Mouse (Mus musculus) activated CD4-positive, CD25-positive, alpha-beta regulatory T cell, adult 4 months (primary cell): Measurements from ENCODE around the gene Clec4a1. TPM values are rescaled to one million over a fixed set of nuclear protein-coding genes. Genes with fewer than 3 reads are reported as not detected.
A peak's percentile ranks its signal among the peaks of the same experiment; 100 is the strongest.

ENCODE experiments used
- ATAC-seq: one replicate; pipeline ENCODE4 v1.8.0; 2017
- polyA plus RNA-seq, 2 experiments: library from polyadenylated mRNA; unstranded; fragments of 100-300 nt; shearing (Covaris generic); gene quantifications; one replicate each; pipeline ENCODE4 v1.2.1; 2017

Clec4a1 gene
- under 1 TPM in 1 of 2 experiments, not detected in 1; 0.51 TPM for polyA plus RNA-seq

GRCm38 (mm10) chr6:122921451-122921850, at the start of gene Clec4a1:
TSS of gene Clec4a1 (plus strand) at chr6:122921848.
- ATAC-seq, result no peak

GRCm38 (mm10) chr6:122872800-122873199, 48.8 kb upstream of the Clec4a1 start:
- peak; percentile 43 for ATAC-seq

- ATAC-seq, result peak; percentile 88
Measured at GRCm38 (mm10) chr6:122873871-122874719, 47.6 kb upstream of the Clec4a1 start, which contains the start of gene Necap1. TSS of gene Necap1 (plus strand) at chr6:122874474.

- peak; percentile 30 for ATAC-seq
Measured at GRCm38 (mm10) chr6:122874720-122875389, 46.8 kb upstream of the Clec4a1 start.

GRCm38 (mm10) chr6:122879141-122879735, 42.4 kb upstream of the Clec4a1 start:
- no peak for ATAC-seq

- ATAC-seq, result no peak
Measured at GRCm38 (mm10) chr6:122879781-122880505, 41.7 kb upstream of the Clec4a1 start.

- ATAC-seq, result no peak
Measured at GRCm38 (mm10) chr6:122881287-122881686, 40.4 kb upstream of the Clec4a1 start.

GRCm38 (mm10) chr6:122883603-122884002, 38.0 kb upstream of the Clec4a1 start:
- no peak for ATAC-seq

GRCm38 (mm10) chr6:122889599-122889998, 32.0 kb upstream of the Clec4a1 start:
- no peak for ATAC-seq

- ATAC-seq, result no peak
Measured at GRCm38 (mm10) chr6:122892442-122893049, 29.1 kb upstream of the Clec4a1 start.

GRCm38 (mm10) chr6:122919922-122920321, 1.7 kb upstream of the Clec4a1 start:
- ATAC-seq, result no peak

- ATAC-seq, result no peak
Measured at GRCm38 (mm10) chr6:122934845-122935244, 13.2 kb downstream of the Clec4a1 start.

GRCm38 (mm10) chr6:122939618-122940017, 18.0 kb downstream of the Clec4a1 start:
- ATAC-seq, result no peak

- ATAC-seq, result no peak
Measured at GRCm38 (mm10) chr6:122946760-122947159, 25.1 kb downstream of the Clec4a1 start.

- no peak for ATAC-seq
Measured at GRCm38 (mm10) chr6:122952401-122952800, 30.8 kb downstream of the Clec4a1 start, which contains the start of gene Clec4a3. TSS of gene Clec4a3 (plus strand) at chr6:122952515.

GRCm38 (mm10) chr6:122964562-122964961, 42.9 kb downstream of the Clec4a1 start:
- no peak for ATAC-seq

GRCm38 (mm10) chr6:122969048-122969447, 47.4 kb downstream of the Clec4a1 start:
- ATAC-seq, result no peak

Other genes with a start within 250 kb of the Clec4a1 start
- under 1 TPM in 1 of 2 experiments, not detected in 1; 0.22 TPM for gene Nanog, start 214.4 kb upstream of the Clec4a1 start, polyA plus RNA-seq
- gene Slc2a3, start 120.2 kb upstream of the Clec4a1 start, polyA plus RNA-seq, result 10 to 100 TPM; 64.2 to 69.4 TPM
- 1 to 10 TPM; 6.6 to 8.7 TPM for gene Foxj2, start 101.9 kb upstream of the Clec4a1 start, polyA plus RNA-seq
- gene C3ar1, start 65.7 kb upstream of the Clec4a1 start, polyA plus RNA-seq, result under 1 TPM in 1 of 2 experiments, not detected in 1; 0.60 TPM
- 10 to 100 TPM; 32.2 to 44.6 TPM for gene Necap1, start 47.4 kb upstream of the Clec4a1 start, polyA plus RNA-seq
- under 1 TPM in 1 of 2 experiments, not detected in 1; 0.73 TPM for gene Clec4a3, start 30.7 kb downstream of the Clec4a1 start, polyA plus RNA-seq
- not detected for gene Clec4a4, start 68.5 kb downstream of the Clec4a1 start, polyA plus RNA-seq
- gene Clec4b1, start 128.1 kb downstream of the Clec4a1 start, polyA plus RNA-seq, result not detected
- not detected for gene Clec4a2, start 184.6 kb downstream of the Clec4a1 start, polyA plus RNA-seq